Mouse (Mus musculus): ENCODE measurements around the gene Igf2r.
A peak's percentile ranks its signal among the peaks of the same experiment; 100 is the strongest.

The Igf2r gene

GRCm38 (mm10) chr17:12749421-12750367, 19.8 kb downstream of the Igf2r start:
- peak; percentile 24 to 49 for DNase-seq

- DNase-seq, result no peak
Measured at GRCm38 (mm10) chr17:12745761-12746160, 23.7 kb downstream of the Igf2r start.

- DNase-seq, result peak in 1 of 2 experiments; percentile 23
Measured at GRCm38 (mm10) chr17:12744071-12744470, 25.4 kb downstream of the Igf2r start.

GRCm38 (mm10) chr17:12742151-12742908, 27.1 kb downstream of the Igf2r start:
- DNase-seq, result peak in 1 of 2 experiments; percentile 39

GRCm38 (mm10) chr17:12741218-12741968, 28.1 kb downstream of the Igf2r start:
- peak; percentile 75 to 85 for DNase-seq

- DNase-seq, result no peak
Measured at GRCm38 (mm10) chr17:12740317-12740716, 29.1 kb downstream of the Igf2r start.

- no peak for DNase-seq
Measured at GRCm38 (mm10) chr17:12739516-12739915, 29.9 kb downstream of the Igf2r start.

- DNase-seq, result no peak
Measured at GRCm38 (mm10) chr17:12737934-12738333, 31.5 kb downstream of the Igf2r start.

GRCm38 (mm10) chr17:12734205-12734857, 35.1 kb downstream of the Igf2r start:
- DNase-seq, result peak in 1 of 2 experiments; percentile 21

- DNase-seq, result no peak
Measured at GRCm38 (mm10) chr17:12733128-12733527, 36.3 kb downstream of the Igf2r start.

- DNase-seq, result no peak
Measured at GRCm38 (mm10) chr17:12728536-12728935, 40.9 kb downstream of the Igf2r start.

- DNase-seq, result no peak
Measured at GRCm38 (mm10) chr17:12727748-12728147, 41.7 kb downstream of the Igf2r start.

- DNase-seq, result peak; percentile 81
Measured at GRCm38 (mm10) chr17:12725871-12726270, 43.6 kb downstream of the Igf2r start.

- peak; percentile 63 to 65 for DNase-seq
Measured at GRCm38 (mm10) chr17:12724767-12725744, 44.4 kb downstream of the Igf2r start.

GRCm38 (mm10) chr17:12723986-12724766, 45.3 kb downstream of the Igf2r start:
- DNase-seq, result peak; percentile 32 to 55

GRCm38 (mm10) chr17:12722622-12723021, 46.8 kb downstream of the Igf2r start:
- peak in 1 of 2 experiments; percentile 56 for DNase-seq

GRCm38 (mm10) chr17:12721118-12721886, 48.2 kb downstream of the Igf2r start:
- DNase-seq, result no peak

GRCm38 (mm10) chr17:12718251-12718650, 51.2 kb downstream of the Igf2r start:
- no peak for DNase-seq

- no peak for DNase-seq
Measured at GRCm38 (mm10) chr17:12717445-12717844, 52.0 kb downstream of the Igf2r start.
